Mouse (Mus musculus) hindbrain, embryonic 16.5 days (tissue): Measurements from ENCODE around the gene Dhrs7. TPM values are rescaled to one million over a fixed set of nuclear protein-coding genes. Genes with fewer than 3 reads are reported as not detected.
"Not testable (repeated sequence)": the region's sequence is repeated elsewhere in the genome, so short reads cannot be mapped to it uniquely, and the experiment has no call there.

ENCODE experiments used
- ATAC-seq: fragments of 200-750 bp; cut with Nextera tagmentation; 2 replicates; pipeline ENCODE4 v1.8.0; 2017; ENCODE audit warnings: moderate TSS enrichment, moderate library complexity
- H3K27ac ChIP-seq: fragments of 300-500 bp; sonication (generic); 2 replicates; pipeline ENCODE4 v1.5.1; 2014; ENCODE audit warnings: low read depth, mild to moderate bottlenecking, control low read depth, low read length, moderate library complexity
- H3K27me3 ChIP-seq: fragments of 300-500 bp; sonication (generic); replicated peaks from 2 replicates; pipeline ENCODE4 v1.6.1; 2014; ENCODE audit warnings: low read length; ENCODE audit not compliant: control insufficient read depth, insufficient read depth
- H3K36me3 ChIP-seq: fragments of 300-500 bp; sonication (generic); 2 replicates; pipeline ENCODE4 v1.6.1; 2014; ENCODE audit warnings: mild to moderate bottlenecking, low read length, moderate library complexity, mixed read lengths; ENCODE audit not compliant: control insufficient read depth, insufficient read depth
- H3K4me1 ChIP-seq: fragments of 300-500 bp; sonication (generic); 2 replicates; pipeline ENCODE4 v1.6.1; 2014; ENCODE audit warnings: low read depth, low read length; ENCODE audit not compliant: control insufficient read depth, insufficient read depth
- H3K4me2 ChIP-seq: fragments of 300-500 bp; sonication (generic); 2 replicates; pipeline ENCODE4 v1.6.1; 2014; ENCODE audit warnings: mild to moderate bottlenecking, low read length, control low read depth, moderate library complexity
- H3K4me3 ChIP-seq: fragments of 300-500 bp; sonication (generic); 2 replicates; pipeline ENCODE4 v1.5.1; 2014; ENCODE audit warnings: mild to moderate bottlenecking, low read length, control low read depth, moderate library complexity
- H3K9ac ChIP-seq: fragments of 300-500 bp; sonication (generic); 2 replicates; pipeline ENCODE4 v1.6.1; 2014; ENCODE audit warnings: low read depth, mild to moderate bottlenecking, control low read depth, low read length, moderate library complexity
- H3K9me3 ChIP-seq: fragments of 300-500 bp; sonication (generic); 2 replicates; pipeline ENCODE4 v1.6.1; 2014; ENCODE audit warnings: mild to moderate bottlenecking, low read length, moderate library complexity; ENCODE audit not compliant: control insufficient read depth
- WGBS: fragments of 180-500 bp; shearing (Covaris S2); extraction: QIAGEN DNeasy Blood & Tissue Kit; methylation state at CpG from one replicate; pipeline ENCODE4 v1.1.7; 2014; 5-methylcytosine and 5-hydroxymethylcytosine counted together
- polyA plus RNA-seq: library from polyadenylated mRNA; unstranded; fragments of >200 nt; fragmentation: Nextera tagmentation; extraction: Ambion mirVana; gene quantifications from 2 replicates; pipeline ENCODE4 v1.2.1, GENCODE M21; 2015

The Dhrs7 gene
- polyA plus RNA-seq: 20.4 and 22.7 TPM in 2 replicates

DNA sequence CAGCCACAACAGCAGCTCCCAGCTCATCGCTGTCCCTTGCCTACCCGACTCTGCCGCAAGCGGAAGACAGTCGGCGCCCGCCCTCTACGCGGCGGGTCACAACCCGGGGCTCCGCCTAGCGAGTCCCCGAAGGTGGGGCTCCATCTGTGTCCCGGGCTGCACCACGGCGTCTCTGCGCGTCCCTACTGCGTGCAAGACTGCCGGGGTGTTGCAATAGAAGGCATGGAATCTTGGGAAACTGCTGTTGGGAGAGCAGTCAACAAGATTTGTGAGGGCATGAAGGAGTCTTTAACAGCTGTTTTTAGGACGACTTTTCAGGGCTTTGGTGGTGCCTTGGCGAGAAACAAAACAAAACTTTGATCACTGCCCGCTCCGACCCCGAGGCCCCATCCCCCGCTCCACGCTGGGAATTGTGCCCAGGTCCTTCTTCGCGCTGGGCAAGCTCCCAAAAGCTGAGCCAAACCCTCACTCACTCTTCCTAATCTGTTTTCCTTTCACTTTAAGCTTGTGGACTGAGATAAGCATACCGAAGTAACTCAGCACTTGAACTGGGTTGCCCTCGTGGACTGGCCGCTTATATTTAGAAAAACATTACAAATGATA, at the start of gene Dhrs7:
Gene Dhrs7, minus strand, starts transcription at position 175 of the 603 bp plus-strand sequence.
- Histone ChIP-seq H3K9ac (peak within 1 kb of the TSS; percentile 75), H3K4me1 (peaks cover 5% of the 10 kb centered on the region), H3K4me2 (peak within 1 kb of the TSS; percentile 88), H3K9me3 (no peaks in the 10 kb centered on the region), H3K27me3 (no peaks in the 10 kb centered on the region), H3K4me3 (peak within 1 kb of the TSS; percentile 58), H3K36me3 (no peaks in the 10 kb centered on the region), H3K27ac (peak within 1 kb of the TSS; percentile 41)
- 3% methylated on average over 33 of the region's 33 CpGs for WGBS
- peak; percentile 92 for ATAC-seq

DNA sequence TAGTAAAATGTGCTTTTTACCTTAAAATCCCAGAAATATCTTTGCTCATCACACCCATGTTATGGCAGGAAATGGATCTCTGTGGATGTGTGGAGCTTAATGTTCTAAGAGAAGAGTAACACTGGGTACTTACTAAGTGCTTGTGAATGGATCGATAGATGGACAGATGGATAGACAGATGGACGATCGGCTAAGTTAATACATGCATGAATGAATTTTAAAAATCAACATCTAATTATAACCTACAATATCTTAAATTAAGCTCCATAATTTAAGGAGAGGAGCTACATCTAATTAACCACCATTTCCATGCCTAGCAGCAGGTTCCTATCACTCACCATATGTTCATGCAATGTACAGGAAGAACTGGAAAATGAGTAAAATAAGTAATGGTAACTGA, 45.3 kb upstream of the Dhrs7 start:
- H3K4me1 ChIP-seq: no peaks in the 10 kb centered on the region
- no peak overlapping the region for H3K9ac ChIP-seq
- whole genome bisulfite sequencing: 76% methylated on average over 3 of the region's 3 CpGs
- no peak overlapping the region for H3K4me2 ChIP-seq
- no peaks in the 10 kb centered on the region for H3K9me3 ChIP-seq
- H3K27me3 ChIP-seq: no peaks in the 10 kb centered on the region
- no peak for ATAC-seq
- no peak overlapping the region for H3K4me3 ChIP-seq
- H3K27ac ChIP-seq: no peak overlapping the region
- no peaks in the 10 kb centered on the region for H3K36me3 ChIP-seq

DNA sequence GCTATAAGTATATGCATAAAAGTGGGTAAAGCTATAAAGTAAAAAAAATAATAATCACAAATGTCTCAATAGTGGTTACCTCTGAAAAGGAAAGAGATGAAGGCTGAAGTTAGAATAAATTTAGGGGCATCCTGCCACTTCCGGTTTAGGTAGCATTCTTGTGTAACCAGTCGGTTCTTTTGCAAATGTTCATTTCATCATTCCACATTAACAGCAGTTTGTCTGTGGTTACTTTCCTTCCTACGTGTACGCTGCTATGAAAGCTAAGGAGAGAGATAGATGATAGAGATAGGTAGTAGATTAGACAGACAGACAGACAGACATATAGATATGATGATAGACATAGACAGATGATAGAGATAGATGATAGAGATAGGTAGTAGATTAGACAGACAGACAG, 39.4 kb upstream of the Dhrs7 start:
- Histone ChIP-seq H3K4me3 (no peak overlapping the region), H3K9ac (no peak overlapping the region), H3K27ac (no peak overlapping the region), H3K36me3 (no peaks in the 10 kb centered on the region), H3K4me2 (no peak overlapping the region), H3K9me3 (no peaks in the 10 kb centered on the region), H3K4me1 (no peaks in the 10 kb centered on the region), H3K27me3 (no peaks in the 10 kb centered on the region)
- no peak for ATAC-seq
- 97% methylated on average over 4 of the region's 4 CpGs for WGBS

DNA sequence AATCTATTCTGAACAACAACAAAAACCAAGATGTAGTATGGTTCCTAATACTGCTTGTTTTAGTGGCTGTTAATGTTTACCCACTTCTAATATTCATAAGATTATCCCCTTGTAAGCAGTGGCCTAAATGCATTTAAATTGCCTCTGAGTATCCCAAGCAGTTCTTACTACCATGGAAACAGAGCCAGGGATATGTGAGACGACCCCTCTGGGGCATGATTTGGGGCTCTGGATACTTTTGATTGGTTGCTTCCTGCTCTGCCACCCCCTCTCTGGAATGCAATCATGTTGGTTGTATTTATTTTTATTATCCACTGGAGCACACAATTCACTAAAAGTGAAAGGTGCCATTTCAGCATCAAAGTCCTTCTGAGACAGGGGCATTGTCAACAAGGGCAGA, 35.3 kb upstream of the Dhrs7 start:
- WGBS: 36% methylated on average over 1 of the region's 1 CpGs
- Histone ChIP-seq H3K36me3 (no peaks in the 10 kb centered on the region), H3K27ac (no peak overlapping the region), H3K9me3 (no peaks in the 10 kb centered on the region), H3K4me3 (no peak overlapping the region), H3K9ac (no peak overlapping the region), H3K4me1 (no peaks in the 10 kb centered on the region), H3K4me2 (no peak overlapping the region), H3K27me3 (no peaks in the 10 kb centered on the region)
- ATAC-seq: peak; percentile 54; the same call in 1 of the 2 replicates

DNA sequence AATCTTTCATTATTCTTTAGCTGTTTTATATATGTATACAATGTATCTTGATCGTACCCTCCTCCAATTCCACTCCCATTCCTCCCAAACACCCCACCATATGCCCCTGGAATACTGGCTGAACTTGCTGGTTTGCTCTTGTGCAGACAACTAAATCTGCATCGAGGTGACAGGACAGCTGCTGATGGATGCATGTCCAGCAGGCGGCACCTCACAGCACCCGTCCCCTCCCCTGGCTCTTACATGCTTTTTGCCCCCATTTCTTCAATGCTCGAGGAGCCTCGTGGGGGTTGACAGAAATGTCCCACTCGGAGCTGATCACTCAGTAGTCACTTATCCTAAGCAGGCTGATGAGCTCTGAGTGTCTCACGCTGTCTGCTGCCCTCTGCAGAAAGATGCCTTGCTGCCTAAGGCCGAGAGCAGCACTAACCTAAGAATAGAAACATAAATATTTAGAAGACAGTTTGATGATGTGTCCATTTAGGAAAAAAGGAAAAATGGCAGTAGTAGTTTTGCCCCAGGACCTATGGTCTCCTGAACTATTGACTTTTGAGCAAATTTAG, 30.3 kb upstream of the Dhrs7 start:
- no peak for ATAC-seq
- Histone ChIP-seq H3K27ac (no peak overlapping the region), H3K4me3 (no peak overlapping the region), H3K9me3 (no peaks in the 10 kb centered on the region), H3K4me2 (no peak overlapping the region), H3K9ac (no peak overlapping the region), H3K36me3 (no peaks in the 10 kb centered on the region), H3K27me3 (no peaks in the 10 kb centered on the region), H3K4me1 (no peaks in the 10 kb centered on the region)
- WGBS: 49% methylated on average over 9 of the region's 9 CpGs

DNA sequence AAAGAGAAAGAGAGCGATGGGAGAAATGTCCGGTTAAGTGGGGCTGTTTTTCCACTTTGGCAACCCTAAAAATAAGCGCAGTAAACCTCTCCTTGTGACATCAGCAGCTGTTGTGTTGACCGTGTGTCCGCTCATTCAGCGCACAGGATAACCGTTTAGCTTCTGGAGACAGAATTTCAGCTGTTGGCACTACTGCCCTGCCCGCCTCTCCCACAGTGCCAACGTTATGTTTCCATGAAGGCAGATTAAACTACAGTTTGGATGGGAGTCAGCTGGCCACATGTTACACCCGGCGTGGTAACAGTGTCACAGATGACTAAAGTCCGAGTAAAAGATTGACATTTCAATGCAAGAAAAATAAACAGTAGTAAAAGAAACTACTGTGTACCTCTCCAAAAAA, 29.7 kb upstream of the Dhrs7 start:
- Histone ChIP-seq H3K4me3 (no peak overlapping the region), H3K27me3 (no peaks in the 10 kb centered on the region), H3K4me1 (no peaks in the 10 kb centered on the region), H3K36me3 (no peaks in the 10 kb centered on the region), H3K4me2 (peak overlapping the region; percentile 10; the same call in 1 of the 2 replicates), H3K9ac (no peak overlapping the region), H3K27ac (no peak overlapping the region), H3K9me3 (no peaks in the 10 kb centered on the region)
- peak; percentile 30; the same call in 1 of the 2 replicates for ATAC-seq
- 72% methylated on average over 12 of the region's 12 CpGs for WGBS

- H3K27ac ChIP-seq: no peak overlapping the region
- no peaks in the 10 kb centered on the region for H3K27me3 ChIP-seq
- H3K36me3 ChIP-seq: no peaks in the 10 kb centered on the region
- ATAC-seq: no peak
- no peaks in the 10 kb centered on the region for H3K9me3 ChIP-seq
- no peak overlapping the region for H3K9ac ChIP-seq
- peak overlapping the region; percentile 10; the same call in 1 of the 2 replicates for H3K4me2 ChIP-seq
- 48% methylated on average over 6 of the region's 6 CpGs for WGBS
- H3K4me3 ChIP-seq: no peak overlapping the region
- H3K4me1 ChIP-seq: no peaks in the 10 kb centered on the region
These were observed 29.2 kb upstream of the Dhrs7 start for GRCm38 (mm10) chr12:72693895-72694294.

DNA sequence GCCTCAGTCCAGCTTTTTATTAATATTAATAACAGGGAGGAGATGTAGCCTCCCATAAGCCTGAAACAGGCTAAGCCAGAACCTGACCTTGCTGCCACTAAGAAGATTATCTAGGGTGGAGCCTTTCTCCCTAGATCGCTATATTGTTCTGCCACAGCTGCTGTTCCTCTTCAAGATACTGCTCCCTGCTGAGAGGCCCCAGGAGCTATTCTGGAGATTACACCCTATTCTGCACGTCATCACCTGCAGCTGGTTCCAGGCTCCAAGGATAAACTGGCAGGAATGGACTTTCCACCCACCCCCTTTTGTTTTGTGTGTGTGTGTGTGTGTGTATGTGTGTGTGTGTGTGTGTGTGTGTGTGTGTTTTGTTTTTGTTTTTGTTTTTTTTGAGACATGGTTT, 23.6 kb upstream of the Dhrs7 start:
- not testable (repeated sequence) for H3K9me3 ChIP-seq, ATAC-seq, H3K9ac ChIP-seq, H3K4me3 ChIP-seq, H3K4me2 ChIP-seq, H3K27ac ChIP-seq, H3K36me3 ChIP-seq, H3K4me1 ChIP-seq, H3K27me3 ChIP-seq
- 25% methylated on average over 2 of the region's 2 CpGs for WGBS

- H3K9me3 ChIP-seq, H3K4me3 ChIP-seq, H3K36me3 ChIP-seq, H3K9ac ChIP-seq, H3K27ac ChIP-seq, H3K27me3 ChIP-seq, ATAC-seq, H3K4me1 ChIP-seq, H3K4me2 ChIP-seq: not testable (repeated sequence)
- WGBS: 16% methylated on average over 6 of the region's 6 CpGs
These were observed 23.0 kb upstream of the Dhrs7 start for GRCm38 (mm10) chr12:72687741-72688140.
